Mouse (Mus musculus) embryo, embryonic 9.5 days (tissue): ENCODE measurements around the gene B230307C23Rik.
"Not testable (repeated sequence)": the region's sequence is repeated elsewhere in the genome, so short reads cannot be mapped to it uniquely, and the experiment has no call there.

Source experiments
- DNase-seq: peaks from one replicate; pipeline ENCODE4 v3.0.0-alpha.2; 2017; ENCODE audit errors: extremely low spot score

Gene B230307C23Rik

DNA sequence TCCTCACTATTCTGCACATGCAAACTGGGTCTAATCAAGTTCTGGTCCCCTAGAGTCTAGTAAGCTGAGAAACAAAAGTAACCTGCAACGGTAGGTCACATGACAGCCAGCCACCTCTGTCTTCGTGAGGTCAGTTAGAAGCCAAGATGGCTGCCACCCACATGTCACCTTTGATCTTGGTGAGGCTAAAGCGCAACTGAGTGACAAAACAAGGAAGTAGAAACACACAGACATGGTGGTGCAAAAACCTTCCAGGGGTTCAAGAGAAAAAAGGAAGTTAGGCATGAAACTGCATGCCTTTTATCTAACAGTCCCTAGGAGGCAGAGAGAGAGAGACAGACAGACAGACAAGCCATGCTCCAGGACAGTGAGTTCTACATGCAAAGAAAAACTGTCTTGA is 25.0 kb downstream of the B230307C23Rik start:
- no peak for DNase-seq

DNA sequence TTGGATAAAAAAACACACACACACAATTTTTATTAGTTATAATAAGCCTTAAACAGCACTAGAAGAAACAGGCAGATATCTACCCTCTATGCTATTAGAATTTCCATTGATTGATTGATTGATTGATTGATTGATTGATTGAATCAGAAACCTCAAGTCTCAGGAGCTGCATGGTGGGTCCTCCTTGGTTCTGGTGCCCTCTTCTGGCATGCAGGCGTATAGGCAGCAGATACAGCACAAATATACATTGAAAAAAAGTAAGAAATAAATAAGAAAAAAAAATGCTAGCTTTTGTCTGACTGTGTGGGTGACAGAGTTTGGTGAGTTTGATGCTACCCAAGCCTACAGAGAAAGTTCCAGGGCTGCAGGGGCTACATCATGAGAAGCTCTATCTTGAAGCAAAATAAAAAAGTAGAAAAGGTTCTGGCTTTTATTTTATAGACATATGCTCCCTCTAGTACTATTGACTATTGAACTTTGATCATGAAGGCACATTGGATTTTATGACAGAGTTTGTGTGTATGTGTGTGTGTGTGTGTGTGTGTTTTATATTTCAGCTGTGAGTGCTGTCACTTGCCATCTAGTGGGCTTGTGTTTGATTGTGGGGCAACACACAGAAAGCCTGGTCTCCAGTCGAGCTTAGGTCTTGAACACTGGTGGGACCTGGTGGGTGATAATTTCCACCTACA is 25.7 kb downstream of the B230307C23Rik start:
- DNase-seq, result peak; percentile 45

DNA sequence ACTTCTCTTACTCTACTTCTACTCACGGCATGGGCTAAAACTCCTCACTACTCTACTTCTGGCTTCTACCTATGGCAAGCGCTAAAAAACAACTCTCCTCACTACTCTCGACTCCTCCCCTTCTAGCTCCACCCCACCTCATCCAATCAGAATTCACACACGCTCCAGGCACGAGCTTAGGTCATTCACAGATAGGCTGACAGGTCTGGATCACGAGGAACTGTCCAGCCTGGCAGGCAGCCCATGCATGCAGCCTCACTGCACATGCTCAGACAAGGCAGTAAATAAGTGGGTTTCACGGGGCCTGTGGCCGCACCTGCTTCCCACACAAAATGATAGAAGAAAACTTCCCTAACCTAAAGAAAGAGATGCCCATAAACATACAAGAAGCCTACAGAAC is 29.1 kb downstream of the B230307C23Rik start:
- not testable (repeated sequence) for DNase-seq

DNA sequence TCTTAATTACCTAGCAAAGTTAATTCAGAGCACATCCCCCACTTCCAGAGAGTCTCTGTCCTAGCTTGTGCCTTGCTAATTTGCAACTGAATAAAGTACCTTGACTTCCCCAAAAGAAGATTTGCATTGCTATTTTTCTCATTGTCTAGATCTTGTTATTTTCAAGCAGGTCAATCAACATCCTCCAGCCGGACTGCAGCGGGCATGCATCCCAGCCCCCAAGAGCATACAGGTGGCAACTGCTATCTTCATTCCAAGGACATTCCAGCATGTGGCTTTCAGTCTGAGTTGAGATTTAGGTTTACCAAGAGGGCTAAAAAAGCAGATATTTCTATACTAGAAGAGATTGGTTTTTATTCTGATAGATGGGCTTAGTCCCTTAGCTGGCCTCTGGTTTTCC is 37.9 kb downstream of the B230307C23Rik start:
- not testable (repeated sequence) for DNase-seq

DNA sequence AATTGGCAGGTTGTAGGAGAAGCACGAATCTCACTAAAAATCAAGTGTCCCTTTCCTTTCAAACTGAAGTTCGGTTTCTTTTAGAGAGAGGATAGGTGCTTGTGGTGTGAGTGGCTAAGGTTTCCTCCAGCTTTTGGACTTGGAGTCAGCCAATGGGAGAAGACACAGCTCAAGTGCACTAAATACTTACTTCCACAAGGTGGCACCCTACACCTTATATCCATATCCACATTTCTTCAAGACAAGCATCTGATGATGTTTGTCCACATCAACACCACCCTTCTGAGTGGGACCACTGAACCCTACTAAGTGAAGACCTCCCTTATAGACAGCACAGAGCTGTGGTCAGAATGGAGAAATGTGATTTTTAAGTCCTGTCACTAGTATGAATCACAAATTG is 44.6 kb downstream of the B230307C23Rik start:
- DNase-seq, result peak; percentile 6

DNA sequence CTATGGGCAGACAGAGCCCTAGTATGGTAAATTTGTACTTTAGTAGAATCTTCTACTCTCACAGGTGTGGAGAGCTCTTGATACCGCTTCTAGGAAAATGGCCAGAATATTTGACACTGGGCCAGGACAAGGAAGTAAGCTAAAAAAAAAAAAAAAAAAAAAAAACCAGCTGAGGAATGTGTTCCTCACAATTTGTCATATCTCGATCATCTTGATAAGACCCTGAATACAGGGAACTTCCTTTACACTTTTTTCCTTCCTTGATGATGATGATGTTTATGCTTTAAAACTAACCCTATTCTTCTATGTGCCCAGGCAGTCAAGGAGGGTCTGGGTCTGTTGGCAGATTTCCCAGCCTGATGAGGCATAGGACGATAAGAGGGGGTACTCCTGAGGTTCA is 82.3 kb downstream of the B230307C23Rik start:
- not testable (repeated sequence) for DNase-seq

DNA sequence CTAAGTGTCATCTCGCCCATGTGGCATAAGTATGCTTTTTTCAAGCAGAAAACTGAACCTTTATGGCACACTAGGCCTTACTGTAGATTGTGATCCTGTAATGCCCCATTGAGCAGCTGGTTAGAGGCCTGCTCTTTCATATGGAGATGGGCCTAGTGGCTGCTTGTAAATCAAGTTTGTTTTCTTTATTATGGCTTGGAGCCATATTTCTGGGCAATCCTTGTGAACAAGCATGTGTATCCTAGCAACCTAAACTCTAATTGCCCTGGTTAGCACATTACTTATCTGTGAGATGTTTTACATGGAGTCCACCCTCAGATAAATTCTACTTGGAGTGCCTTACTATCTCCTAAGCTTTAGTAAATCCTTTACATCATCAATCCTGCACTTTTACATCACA is 84.0 kb downstream of the B230307C23Rik start:
- peak; percentile 2 for DNase-seq
